Mouse (Mus musculus) left cerebral cortex, postnatal 25 days (tissue): Measurements from ENCODE around the gene Gm10031. TPM values are rescaled to one million over a fixed set of nuclear protein-coding genes. Genes with fewer than 3 reads are reported as not detected.

Source experiments
- DNase-seq, 2 experiments: peaks; one replicate each; pipeline ENCODE4 v3.0.0; 2022; ENCODE audit warnings: low spot score in 2 of 2, mixed read lengths in 1 of 2
- intact Hi-C: fragments of 180-260 bp; cut with DNase I; formaldehyde crosslinking; loops from one replicate; pipeline ENCODE4 v1.15.1; 2025
- total RNA-seq, 2 experiments: library from RNA; stranded (reverse); gene quantifications; 2 replicates each; pipeline ENCODE4 v1.2.3; 2021

Gm10031 gene
- total RNA-seq, 2 experiments from 2014 or later, result 46.8 to 46.9 TPM

DNA sequence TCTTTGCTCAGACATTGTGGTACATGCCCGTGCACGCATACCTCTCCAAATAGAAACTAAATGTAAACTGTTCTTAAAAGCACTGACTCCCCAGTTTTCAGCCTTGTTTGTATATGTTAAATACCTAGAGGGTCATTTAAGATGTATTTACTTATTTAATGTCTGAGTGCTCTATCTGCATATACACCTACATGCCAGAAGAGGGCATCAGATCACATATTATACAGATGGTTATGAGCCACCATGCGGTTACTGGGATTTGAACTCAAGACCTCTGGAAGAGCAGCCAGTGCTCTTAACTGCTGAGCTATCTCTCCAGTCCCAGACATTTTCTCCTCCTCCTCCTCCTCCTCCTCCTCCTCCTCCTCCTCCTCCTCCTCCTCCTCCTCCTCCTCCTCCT, 14.6 kb downstream of the Gm10031 start:
- no peak for DNase-seq
- intact Hi-C loops, result loop anchor here (5.0 kb wide), 1 partner anchor 296 kb away; no protein-coding TSS in a partner anchor

DNA sequence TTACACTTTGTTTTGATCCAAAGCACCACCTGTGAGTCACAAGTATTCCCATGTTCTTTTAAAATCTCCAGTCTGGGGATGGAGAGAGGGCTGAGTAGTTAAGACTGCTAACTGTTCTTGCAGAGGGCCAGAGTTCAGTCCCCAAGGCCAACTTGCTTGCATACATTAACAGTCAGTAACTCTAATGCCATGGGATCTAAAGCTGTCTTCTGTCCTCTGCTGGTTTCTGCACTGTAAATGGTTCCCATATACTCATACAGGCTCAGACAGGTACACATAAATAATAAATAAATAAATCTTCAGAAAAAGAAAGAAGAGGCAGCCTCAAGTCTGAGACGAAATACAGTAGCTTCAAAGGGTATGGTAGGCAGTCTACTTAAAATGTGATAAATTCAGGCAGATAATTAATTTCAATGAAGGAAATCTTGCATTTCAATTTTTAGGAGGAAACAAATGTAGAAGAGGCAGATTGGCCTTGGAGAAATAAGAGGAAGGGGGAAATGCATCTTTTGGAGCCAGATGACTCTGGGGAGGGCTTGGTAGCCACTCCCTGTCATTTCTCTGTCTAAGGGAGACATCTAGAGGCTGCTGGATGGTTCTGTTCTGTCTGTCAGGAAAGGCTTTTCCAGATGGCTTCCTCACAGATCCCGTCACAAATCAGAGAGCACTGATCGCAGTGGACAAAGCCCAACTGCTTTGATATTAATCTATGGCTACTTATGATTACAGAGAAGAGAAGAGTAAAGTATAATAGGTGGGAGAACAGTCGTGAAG, 16.2 kb downstream of the Gm10031 start:
- intact Hi-C loops, result loop anchor here (1.0 to 5.0 kb wide), 5 partner anchors 93 to 455 kb away; no protein-coding TSS in a partner anchor
- DNase-seq, result peak; percentile 44 to 51

DNA sequence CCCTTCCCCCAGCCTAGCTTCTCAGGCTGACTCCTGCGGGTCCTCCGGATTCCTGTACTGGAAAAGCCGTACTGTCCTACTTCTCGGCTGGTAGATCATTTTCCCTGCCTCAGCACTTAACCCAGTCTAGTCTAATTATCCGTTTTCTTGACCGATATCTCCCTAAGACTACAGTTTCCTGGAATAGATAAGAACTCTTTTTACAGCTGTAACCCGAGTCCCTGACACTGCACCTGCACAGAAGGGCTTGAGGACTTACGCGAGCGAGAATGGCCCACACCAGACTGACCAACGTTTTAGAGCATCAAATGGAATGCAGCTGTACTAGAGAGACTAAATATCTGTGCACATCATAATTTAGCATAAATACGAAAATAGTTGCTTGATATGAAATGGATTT, 20.2 kb downstream of the Gm10031 start:
- DNase-seq, result no peak
- intact Hi-C loops, result no loop called here

DNA sequence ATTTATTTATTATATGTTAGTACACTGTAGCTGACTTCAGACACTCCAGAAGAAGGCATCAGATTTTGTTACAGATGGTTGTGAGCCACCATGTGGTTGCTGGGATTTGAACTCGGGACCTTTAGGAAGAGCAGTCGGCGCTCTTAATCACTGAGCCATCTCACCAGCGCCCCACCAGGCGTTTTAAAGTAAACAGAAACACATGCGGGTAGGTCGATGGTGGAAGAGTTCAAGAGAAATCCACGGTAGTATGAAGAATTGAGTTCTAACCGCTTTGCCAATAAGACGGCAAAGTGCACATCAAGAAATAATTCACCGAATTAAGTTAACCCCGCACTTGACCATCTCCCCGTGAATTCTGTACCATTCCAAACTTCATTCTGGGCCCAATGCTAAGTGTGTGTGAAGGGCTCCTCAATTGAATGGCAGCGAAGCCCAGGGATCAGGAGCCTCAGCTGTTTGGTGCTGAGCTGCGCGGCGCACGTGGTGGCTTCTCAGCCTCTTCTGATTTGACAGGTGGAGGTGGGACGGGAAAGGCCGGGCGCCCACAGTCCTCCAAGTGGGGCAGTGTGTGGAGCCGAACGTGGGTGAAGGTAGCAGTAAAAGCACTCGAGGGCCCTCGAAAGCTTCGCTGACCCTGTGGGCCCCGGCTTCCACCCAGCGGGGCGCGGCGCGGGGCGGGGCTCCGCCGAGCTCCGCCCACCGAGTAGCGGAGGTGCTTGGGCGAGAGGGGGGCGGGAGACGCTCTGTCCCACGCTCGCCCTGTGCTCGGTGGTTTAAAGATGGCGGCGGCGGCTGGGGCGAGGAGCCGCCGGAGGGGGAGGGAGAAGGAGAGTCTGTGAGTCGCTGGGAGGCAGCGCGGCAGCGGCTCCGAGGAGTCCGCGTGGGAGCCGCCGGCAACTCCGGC, 34.5 kb downstream of the Gm10031 start, which contains the start of gene Abl2:
Abl2 (plus strand) TSS at position 763 of the 907 bp plus-strand sequence.
- intact Hi-C loops, result loop anchor here (2.0 to 5.0 kb wide), 3 partner anchors 59 to 517 kb away; no protein-coding TSS in a partner anchor
- DNase-seq, result peak; percentile 88 to 90

DNA sequence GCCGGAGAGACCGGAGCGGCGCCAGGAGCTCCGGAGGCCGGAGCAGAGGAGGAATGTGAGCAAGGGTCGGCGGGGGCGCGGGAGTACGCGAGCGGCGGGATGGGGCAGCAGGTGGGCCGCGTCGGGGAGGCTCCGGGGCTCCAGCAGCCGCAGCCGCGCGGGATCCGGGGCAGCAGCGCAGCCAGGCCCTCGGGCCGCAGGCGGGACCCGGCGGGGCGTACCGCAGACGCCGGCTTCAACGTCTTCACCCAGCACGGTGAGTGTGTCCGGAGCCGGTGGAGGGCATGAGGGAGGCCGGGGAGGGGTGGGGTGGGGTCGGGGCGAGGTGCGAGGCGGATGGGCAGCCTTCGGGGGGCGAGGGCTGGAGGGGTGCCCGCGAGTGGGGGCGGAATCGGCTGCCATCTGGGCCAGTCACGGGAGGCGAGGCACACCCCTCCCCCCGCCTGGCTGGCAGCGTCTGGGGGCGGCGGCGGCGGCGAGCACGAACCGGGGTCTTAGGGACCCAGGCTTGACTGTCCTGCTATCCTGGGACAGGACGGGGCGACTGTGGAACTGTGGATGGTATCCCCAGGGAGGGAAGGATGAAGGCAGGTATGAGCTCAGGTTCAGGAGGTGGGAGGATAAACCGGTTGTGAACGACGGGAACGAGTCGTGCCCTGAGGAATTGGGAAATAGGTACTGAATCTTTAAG, 35.3 kb downstream of the Gm10031 start:
- intact Hi-C loops, result loop anchor here (2.0 to 5.0 kb wide), 3 partner anchors 58 to 518 kb away; no protein-coding TSS in a partner anchor
- DNase-seq, result peak; percentile 43 to 55

DNA sequence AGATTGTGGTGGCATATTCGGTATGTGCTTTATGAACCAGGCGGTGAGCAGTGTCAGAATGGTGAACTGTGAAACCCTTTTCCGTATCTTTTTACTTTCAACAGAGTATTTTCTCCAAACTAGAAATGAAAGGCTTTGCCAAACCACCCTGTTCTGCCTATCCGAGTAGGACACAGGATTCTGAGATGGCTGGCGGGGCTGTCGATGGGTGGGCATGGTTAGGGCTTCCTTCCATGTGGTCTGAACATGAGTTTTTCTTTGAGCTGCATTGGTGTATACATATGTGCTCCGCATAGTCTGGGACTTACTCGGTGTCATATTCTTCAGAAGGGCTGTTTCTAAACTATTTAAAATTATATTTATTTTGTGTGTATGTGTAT, 35.8 kb downstream of the Gm10031 start:
- intact Hi-C loops, result loop anchor here (2.0 to 5.0 kb wide), 3 partner anchors 57 to 519 kb away; no protein-coding TSS in a partner anchor

DNA sequence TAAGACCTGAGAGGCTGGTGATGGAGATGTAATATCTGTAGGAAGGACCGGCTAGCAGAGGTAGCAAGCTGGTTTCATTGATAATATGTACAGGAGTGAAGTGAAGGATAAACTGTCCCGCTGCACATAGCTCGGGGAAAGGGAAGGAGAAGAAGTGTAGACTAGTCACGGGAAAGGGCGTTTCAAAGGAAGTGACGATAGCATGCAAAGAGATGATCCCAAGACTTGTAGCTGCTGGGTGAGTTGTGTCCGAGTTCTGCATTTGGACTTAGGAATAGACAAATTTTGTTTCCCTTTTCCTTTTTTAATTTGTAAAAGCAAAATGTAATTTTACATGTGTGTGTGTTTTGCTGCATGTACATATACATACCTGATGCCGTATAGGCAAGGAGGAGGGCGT, 36.7 kb downstream of the Gm10031 start:
- no peak for DNase-seq
- intact Hi-C loops, result no loop called here

More for the DNA sequence above, 35.8 kb downstream of the Gm10031 start:
- DNase-seq, result no peak

DNA sequence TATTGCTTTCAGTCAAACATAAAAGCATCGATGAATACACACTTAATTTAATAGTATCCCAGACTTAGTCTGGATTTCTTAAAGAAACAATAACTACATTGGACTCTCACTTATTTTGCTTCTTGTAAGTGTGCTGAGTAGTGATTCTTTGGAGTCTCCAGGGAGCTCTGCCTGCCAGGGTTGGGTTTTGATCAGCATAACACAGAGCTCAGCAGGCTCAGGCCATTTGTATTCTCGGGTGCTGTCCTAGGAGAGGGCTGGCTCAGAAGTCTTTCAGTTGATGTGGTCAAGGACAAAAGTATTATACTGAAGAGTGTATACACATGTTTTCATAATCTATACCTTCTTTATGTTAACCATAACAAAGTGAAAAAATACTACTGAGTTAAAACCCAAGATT, 41.5 kb downstream of the Gm10031 start:
- intact Hi-C loops, result no loop called here

DNA sequence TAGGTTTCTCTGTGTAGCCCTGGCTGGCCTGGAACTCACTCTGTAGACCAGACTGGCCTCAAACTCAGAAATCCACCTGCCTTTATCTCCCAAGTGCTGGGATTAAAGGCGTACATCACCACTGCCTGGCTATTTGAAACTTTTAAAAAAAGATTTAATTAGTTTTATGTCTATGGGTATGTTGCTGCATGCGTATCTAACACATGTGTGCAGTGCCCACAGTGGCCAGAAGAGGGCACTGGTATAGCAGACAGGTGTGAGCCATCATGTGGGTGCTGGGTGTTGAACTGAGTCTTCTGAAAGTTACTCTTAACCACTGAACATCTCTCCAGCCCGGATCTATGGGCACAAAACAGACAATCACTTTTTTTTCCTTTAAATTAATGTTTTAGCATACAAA, 42.3 kb downstream of the Gm10031 start:
- no peak for DNase-seq
- intact Hi-C loops, result no loop called here

More for the DNA sequence above, 41.5 kb downstream of the Gm10031 start:
- no peak for DNase-seq

DNA sequence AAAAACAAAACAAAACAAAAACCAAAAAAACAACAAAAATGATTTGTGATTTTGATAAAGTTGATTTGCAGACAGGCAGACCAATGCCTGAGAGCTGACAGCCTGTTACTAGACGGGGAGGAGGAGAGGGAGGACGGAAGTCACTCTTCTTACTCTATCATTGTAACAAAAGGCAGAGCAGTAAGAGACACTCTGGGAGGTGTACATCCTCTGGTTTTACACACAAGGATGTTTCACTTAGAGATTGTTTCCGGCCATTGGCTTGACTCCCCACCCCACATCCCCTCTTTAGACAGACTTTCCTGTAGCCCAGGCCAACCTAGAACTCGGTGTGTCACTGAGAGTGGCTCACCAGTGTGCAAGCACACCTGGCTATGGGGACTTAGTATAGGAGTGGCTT, 45.8 kb downstream of the Gm10031 start:
- intact Hi-C loops, result no loop called here
- DNase-seq, result no peak

DNA sequence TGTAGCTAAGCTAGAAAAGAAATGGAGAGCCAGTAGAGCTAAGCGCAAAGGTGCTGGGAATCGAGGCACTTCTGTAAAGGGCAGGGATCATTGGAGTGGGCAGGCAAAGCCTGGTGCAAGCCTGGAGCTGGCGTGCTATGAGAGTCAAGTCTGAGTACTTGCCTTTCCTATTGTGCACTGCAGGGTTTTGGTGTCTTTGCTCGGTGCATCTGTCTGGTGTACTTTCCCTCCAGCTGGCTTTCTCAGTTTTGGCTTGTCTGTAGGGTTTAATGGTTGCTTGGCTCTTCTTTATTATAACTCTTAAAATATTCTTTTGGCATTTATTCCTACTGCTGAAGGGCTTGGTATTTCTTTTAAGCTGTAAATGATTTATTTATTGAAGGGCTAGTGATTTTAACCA, 49.1 kb downstream of the Gm10031 start:
- intact Hi-C loops, result no loop called here
- no peak for DNase-seq

Other genes with a start within 250 kb of the Gm10031 start
- gene Tdrd5, start 220.3 kb upstream of the Gm10031 start, total RNA-seq, result 1 to 10 TPM; 2.3 to 2.5 TPM
- under 1 TPM; 0.66 TPM for gene Nphs2, start 213.3 kb upstream of the Gm10031 start, total RNA-seq
- gene Gm2000, start 158.0 kb upstream of the Gm10031 start, total RNA-seq, result 100 to 1,000 TPM; 278 to 291 TPM
- gene Axdnd1, start 102.9 kb upstream of the Gm10031 start, total RNA-seq, result under 1 TPM; 0.48 to 0.64 TPM
- gene Soat1, start 49.7 kb upstream of the Gm10031 start, total RNA-seq, result 10 to 100 TPM; 42.1 to 49.8 TPM
- 10 to 100 TPM; 58.9 to 67.1 TPM for gene Abl2, start 34.8 kb downstream of the Gm10031 start, total RNA-seq
- 1 to 10 TPM; 5.4 to 6.4 TPM for gene Tor3a, start 150.3 kb downstream of the Gm10031 start, total RNA-seq
- gene Fam20b, start 195.1 kb downstream of the Gm10031 start, total RNA-seq, result 10 to 100 TPM; 68.3 to 73.2 TPM